Mouse (Mus musculus) thymus, adult 18-20 months (tissue): ENCODE measurements at regions not wholly inside any gene's neighbourhood (a gene's known extent, or its start where the extent isn't known, plus 50 kb on each side); places are given as distances from the start of the nearest gene placed in this dataset.

ENCODE experiments used
- DNase-seq, 2 experiments: peaks; one replicate each; pipeline ENCODE4 v3.0.0; 2022; ENCODE audit warnings: mixed read lengths in 2 of 2

GRCm38 (mm10) chr2:45590980-45591379 is 473.8 kb upstream of the Zeb2 start:
- no peak for DNase-seq

DNA sequence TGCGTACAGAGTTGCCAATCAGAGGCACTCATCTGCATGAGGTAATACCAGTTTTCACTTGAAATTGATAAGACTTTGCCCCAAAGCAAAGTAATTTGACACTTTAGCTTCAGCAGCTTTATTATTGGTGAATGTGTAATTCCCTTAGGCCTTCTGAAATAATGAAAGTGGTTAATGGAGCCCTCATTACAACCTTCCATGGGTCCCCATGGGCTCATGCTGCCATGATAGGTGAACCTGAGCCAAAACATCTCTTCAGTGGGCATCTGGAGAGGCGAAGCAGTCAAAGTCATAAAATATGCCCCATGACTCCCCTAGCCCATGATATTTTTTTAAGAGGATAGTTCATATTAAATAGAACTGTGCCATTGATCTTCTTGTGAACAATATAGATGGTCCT is 471.1 kb upstream of the Zeb2 start:
- DNase-seq = no peak

DNA sequence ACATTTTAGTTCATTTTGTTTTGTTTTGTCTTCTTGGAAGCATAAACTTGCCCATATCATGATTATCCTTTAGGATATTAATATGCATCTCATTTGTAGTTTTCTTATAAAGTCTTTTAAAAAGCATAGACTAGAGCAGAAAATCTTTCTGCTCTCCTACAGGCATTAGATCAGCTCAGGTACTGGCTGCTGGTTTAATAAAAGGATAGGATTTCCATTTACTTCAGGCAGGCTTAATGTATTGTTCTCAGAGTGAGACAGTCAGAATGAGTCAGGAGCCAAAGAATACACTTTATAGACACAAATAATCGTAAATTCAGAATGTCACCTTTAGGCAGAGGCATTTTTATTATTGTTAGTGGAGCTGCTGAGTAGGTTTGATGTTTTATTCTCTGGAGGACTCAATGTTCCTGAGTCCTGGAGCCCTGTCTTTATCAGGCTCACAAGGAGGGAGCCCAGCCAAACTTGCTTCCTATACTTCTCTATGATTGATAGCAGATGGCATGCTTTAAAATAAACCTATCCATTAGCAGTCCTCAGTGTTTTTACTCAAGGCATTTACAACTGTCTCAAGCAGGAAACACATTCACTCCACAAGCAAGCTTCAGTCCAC is 469.5 kb upstream of the Zeb2 start:
- no peak for DNase-seq

GRCm38 (mm10) chr2:45581549-45581925 is 464.3 kb upstream of the Zeb2 start:
- no peak for DNase-seq

DNA sequence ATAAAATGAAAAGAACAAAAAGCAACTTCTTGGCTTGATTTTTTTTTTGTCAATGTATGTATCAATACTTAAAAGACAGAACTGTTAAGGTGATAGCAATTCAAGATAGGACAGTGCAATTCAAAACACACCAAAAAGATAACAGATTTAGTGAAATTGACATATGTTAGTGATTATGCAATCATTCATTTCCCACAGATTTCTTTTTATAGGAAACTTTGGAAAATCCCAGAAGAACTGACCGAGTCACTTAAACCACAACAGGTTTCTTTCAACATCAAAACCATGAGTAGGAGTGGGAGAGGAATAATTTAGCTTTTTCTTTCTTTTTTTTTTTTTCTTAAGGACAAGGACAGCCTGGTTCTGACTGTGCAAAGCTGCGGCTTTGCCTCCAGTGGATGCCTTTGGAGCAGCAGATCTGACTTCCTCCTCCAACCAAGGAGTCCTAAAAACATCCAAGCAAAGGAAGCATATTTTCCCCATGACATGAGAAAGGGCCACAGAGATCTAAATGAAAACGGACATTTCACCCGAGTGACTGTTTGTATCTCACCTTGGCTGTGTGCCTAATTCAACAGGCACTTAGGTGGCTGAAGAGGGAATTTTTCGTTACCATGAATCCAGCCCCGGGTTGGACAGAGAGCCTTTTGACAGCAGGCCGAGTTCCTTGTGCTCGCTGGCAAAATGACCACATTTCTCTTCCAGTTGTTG is 463.8 kb upstream of the Zeb2 start:
- DNase-seq = no peak

GRCm38 (mm10) chr2:45572906-45573305 is 455.7 kb upstream of the Zeb2 start:
- DNase-seq = no peak

GRCm38 (mm10) chr2:45554707-45555106 is 437.5 kb upstream of the Zeb2 start:
- no peak for DNase-seq

- no peak for DNase-seq
Observed at GRCm38 (mm10) chr2:45541394-45541793, 424.2 kb upstream of the Zeb2 start.

GRCm38 (mm10) chr2:45538950-45539349 is 421.8 kb upstream of the Zeb2 start:
- DNase-seq = no peak

- no peak for DNase-seq
Observed at GRCm38 (mm10) chr2:45537722-45538121, 420.5 kb upstream of the Zeb2 start.

DNA sequence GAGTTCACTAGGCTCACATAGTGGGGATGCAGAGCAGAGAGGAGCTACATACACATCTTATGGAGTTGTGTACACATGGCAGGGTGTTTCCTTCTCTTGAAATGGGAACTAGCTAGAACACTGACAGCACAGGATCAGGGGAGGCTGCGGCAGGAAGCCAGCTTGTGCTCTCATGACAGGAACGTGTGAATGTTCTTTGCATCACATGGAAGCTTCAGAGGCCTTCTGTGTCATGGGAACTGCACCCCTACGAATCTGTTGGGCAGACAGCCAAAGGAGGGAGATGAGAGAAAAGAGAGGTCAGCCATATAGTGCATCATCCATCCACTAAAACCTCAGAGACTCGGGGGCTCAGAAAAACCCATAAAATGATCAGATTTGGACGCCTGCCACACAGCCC is 417.6 kb upstream of the Zeb2 start:
- DNase-seq = no peak

DNA sequence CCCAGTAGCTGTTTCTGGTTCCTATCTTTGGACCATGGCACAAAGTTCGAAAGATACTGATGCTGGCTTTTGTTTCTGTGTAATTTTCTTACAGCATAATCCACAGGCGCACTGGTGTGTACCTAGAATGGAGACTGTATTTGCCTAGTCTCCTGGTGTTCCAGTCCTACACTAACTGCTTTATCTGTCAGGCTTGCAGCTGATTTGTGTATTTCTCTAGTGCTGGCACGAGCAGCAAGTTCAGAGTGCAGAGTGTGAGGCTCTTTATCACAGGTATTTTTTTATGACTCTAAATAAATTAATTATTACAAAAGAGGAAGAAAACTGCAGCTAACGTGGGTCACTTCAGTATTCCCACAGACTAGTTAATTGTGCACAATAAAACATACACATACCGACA is 405.1 kb upstream of the Zeb2 start:
- no peak for DNase-seq

- DNase-seq = no peak
Observed at GRCm38 (mm10) chr2:45519550-45520152, 402.5 kb upstream of the Zeb2 start.

- no peak for DNase-seq
Observed at GRCm38 (mm10) chr2:45514290-45515180, 397.3 kb upstream of the Zeb2 start.

GRCm38 (mm10) chr2:45512852-45513251 is 395.7 kb upstream of the Zeb2 start:
- DNase-seq = no peak

DNA sequence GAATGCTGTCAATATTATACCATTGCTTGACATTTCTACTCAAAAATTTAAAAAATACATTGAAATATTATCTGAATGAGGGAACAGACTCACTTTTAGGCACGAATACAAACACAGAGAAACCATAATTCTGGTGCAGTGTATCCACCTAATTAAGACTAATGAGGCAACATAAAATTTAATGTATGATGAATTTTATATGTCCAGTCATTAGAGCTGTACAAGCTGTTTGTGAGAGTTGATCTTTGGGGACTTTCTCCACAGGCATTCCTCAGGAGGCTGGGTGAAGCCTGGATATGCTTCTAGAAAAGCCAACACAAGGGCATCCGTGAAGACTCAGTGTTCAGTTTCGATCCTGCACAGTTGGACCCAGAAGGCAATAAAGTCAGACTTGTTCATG is 394.6 kb upstream of the Zeb2 start:
- no peak for DNase-seq

DNA sequence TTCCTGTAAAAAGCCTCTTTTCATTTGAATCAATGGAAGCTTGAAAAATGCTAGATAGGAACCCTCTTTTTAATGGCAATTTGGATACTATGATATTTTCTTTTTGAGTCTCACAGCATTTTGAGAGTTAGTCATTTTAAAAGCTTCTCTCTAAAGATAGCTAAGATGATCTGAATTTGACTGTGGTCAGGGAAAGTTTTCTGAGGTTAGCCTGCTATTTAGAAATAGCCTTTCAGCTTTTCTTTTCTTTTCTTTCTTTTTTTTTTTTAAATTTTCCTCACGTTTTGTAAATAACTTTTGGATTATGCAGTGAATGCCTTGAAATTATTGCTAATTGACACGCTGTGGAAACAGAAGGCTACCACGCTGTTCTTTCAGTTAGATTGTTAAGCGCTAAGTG is 387.3 kb upstream of the Zeb2 start:
- DNase-seq = no peak

- no peak for DNase-seq
Observed at GRCm38 (mm10) chr2:45493656-45494055, 376.5 kb upstream of the Zeb2 start.

GRCm38 (mm10) chr2:45486530-45486929 is 369.3 kb upstream of the Zeb2 start:
- DNase-seq = no peak

DNA sequence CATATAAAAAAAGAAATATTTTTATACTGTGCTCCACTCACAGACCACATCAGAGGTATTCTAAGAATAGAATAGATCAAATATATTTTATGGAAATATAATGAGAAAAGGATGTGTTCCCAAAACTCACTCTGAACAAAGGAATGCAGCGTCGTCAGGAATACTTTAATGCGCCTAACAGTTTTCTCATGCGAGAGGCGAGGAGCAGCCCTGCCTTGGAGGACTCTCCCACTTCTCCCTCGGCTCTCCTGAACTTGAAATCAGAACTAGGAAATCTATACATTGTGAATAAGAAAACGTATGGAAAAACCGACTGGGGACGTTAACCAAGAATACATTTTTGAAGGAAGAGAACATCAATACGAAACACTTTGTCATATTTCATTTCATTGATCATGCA is 368.3 kb upstream of the Zeb2 start:
- no peak for DNase-seq

- no peak for DNase-seq
Observed at GRCm38 (mm10) chr2:45480671-45481070, 363.5 kb upstream of the Zeb2 start.

GRCm38 (mm10) chr2:45475996-45476395 is 358.8 kb upstream of the Zeb2 start:
- DNase-seq = no peak

DNA sequence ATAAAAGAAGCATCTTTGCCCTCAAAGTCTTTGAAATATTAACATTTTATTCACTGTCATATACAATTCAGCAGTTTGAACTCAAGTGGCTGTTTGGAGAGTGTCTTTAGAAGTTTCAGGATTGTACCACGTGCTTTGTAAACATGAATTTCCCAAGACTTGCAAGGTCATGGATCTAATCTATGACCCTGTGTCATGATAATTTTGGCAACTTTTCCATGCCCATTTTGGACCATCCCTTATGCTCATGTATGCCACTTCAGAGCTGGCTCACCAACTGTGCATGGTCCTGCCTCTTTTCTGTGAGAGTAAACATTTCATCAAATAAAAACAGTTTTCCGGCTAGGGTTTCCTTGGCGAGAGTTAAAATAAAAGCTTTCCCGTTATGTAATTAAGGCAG is 347.1 kb upstream of the Zeb2 start:
- DNase-seq = no peak

- no peak for DNase-seq
Observed at GRCm38 (mm10) chr2:45459410-45459809, 342.2 kb upstream of the Zeb2 start.
